Comparison of ENCODE assay signal across 30 mouse cellular contexts in the genomic region with DNA sequence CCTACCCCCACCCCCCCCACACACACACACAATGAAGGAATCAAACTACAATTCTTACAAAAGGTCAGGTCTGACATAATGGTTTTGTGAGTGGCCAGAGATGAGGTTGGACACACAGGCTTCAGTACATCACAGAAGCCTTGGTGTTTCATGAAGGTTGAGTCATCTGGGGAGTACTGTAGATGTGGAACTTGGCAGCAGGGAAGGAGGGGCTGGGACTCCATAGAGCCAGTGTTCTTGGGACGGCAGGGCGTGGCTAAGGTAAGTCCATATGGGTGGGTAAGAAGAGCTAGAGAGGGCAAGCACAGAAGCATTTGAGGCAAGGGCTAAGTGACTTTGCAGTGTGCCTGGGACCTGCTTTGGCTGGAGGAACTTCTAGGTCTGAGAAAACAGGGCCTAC. TPM values are rescaled to one million over a fixed set of nuclear protein-coding genes. Genes with fewer than 3 reads are reported as not detected.
DNase-seq lines count a peak whose midpoint lies in the region; ATAC-seq and TF ChIP-seq lines count a peak whose summit lies in the region.
"Had no signal": no experiment of that assay in that cellular context is flagged by ENCODE, and none has a peak within 500 bp of the region (broad histone marks: within the 10 kb centered on the region; RNA-seq: fewer than 3 reads in every experiment).

No protein-coding gene starts in this region.

- DNase-seq in adrenal gland, adult 2 months: peak; percentile 42
- DNase-seq in adrenal gland, postnatal 10 days: no peak
- no peak for DNase-seq in lung, postnatal 0 days (ENCODE audit: low spot score)
- DNase-seq in lung, adult 2 months: no peak
- DNase-seq in R1 (ENCODE audit: low read depth, low spot score): peak; percentile 32
- DNase-seq in stomach, postnatal 0 days (ENCODE audit: low spot score): peak; percentile 73
- no peak for DNase-seq in spleen, postnatal 4 days (ENCODE audit: low spot score in 2 of 2)
- DNase-seq in right cerebral cortex, adult 2 months (ENCODE audit: low spot score in 2 of 2): no peak
- DNase-seq: cerebellum, adult 11 months; cerebellum, adult 8-10 months; cerebellum, postnatal 10 days; cerebellum, postnatal 36 days; embryo, embryonic 11 days; gastrocnemius, postnatal 25 days; heart, adult 18-20 months; heart, postnatal 10 days; heart, postnatal 36 days had no signal

- WGBS in lung, postnatal 0 days: 73% methylated on average over 2 of the region's 2 CpGs
- 72% methylated on average over 2 of the region's 2 CpGs for WGBS in lung, adult 2 months
- WGBS in stomach, postnatal 0 days: 53% methylated on average over 2 of the region's 2 CpGs

- no peak overlapping the region for H3K4me3 ChIP-seq in lung, postnatal 0 days (ENCODE audit: low read depth, low read length)
- H3K4me3 ChIP-seq in lung, adult 2 months (replicated peaks; ENCODE audit: extremely low read depth, low read depth, low read length): no peak overlapping the region
- no peak overlapping the region for H3K4me3 ChIP-seq in stomach, postnatal 0 days (ENCODE audit: low read depth, low read length)
- H3K4me3 ChIP-seq: embryonic facial prominence, embryonic 10.5 days; embryonic facial prominence, embryonic 13.5 days; erythroblast, embryonic 14.5 days; forebrain, embryonic 12.5 days; forebrain, embryonic 15.5 days; heart, embryonic 12.5 days; heart, embryonic 15.5 days; hindbrain, embryonic 10.5 days; hindbrain, embryonic 13.5 days; intestine, embryonic 15.5 days had no signal

- no peaks in the 10 kb centered on the region for H3K9me3 ChIP-seq in lung, postnatal 0 days (ENCODE audit: low read length)
- no peaks in the 10 kb centered on the region for H3K9me3 ChIP-seq in stomach, postnatal 0 days (ENCODE audit: control insufficient read depth, low read length)
- H3K9me3 ChIP-seq: embryonic facial prominence, embryonic 10.5 days; embryonic facial prominence, embryonic 13.5 days; forebrain, embryonic 12.5 days; forebrain, embryonic 15.5 days; heart, embryonic 12.5 days; heart, embryonic 15.5 days; hindbrain, embryonic 10.5 days; hindbrain, embryonic 13.5 days; intestine, embryonic 15.5 days had no signal

- H3K27ac ChIP-seq in lung, postnatal 0 days (ENCODE audit: low read length): no peak overlapping the region
- H3K27ac ChIP-seq in stomach, postnatal 0 days (replicated peaks): no peak overlapping the region; the same call in 1 of the 2 replicates
- H3K27ac ChIP-seq: embryonic facial prominence, embryonic 10.5 days; embryonic facial prominence, embryonic 13.5 days; forebrain, embryonic 12.5 days; forebrain, embryonic 15.5 days; heart, embryonic 15.5 days; hindbrain, embryonic 10.5 days; hindbrain, embryonic 13.5 days; intestine, embryonic 15.5 days had no signal

- no peak overlapping the region for H3K9ac ChIP-seq in lung, postnatal 0 days (replicated peaks; ENCODE audit: low read depth)
- H3K9ac ChIP-seq in stomach, postnatal 0 days (ENCODE audit: low read length): no peak overlapping the region
- H3K9ac ChIP-seq: embryonic facial prominence, embryonic 13.5 days; forebrain, embryonic 12.5 days; forebrain, embryonic 15.5 days; heart, embryonic 12.5 days; heart, embryonic 15.5 days; hindbrain, embryonic 13.5 days; intestine, embryonic 15.5 days had no signal

- H3K36me3 ChIP-seq in lung, postnatal 0 days (ENCODE audit: insufficient read depth, low read length): peaks cover 30% of the 10 kb centered on the region
- H3K36me3 ChIP-seq in stomach, postnatal 0 days (ENCODE audit: control insufficient read depth, insufficient read depth, low read length): peaks cover 12% of the 10 kb centered on the region; the same call in 1 of the 2 replicates

- no peak for TF ChIP-seq EP300 in lung, postnatal 0 days (IDR thresholded peaks at IDR 0.05)
- no peak for TF ChIP-seq EP300 in stomach, postnatal 0 days (optimal IDR thresholded peaks at IDR 0.05)

- no peak for TF ChIP-seq CTCF in lung, postnatal 0 days (IDR thresholded peaks at IDR 0.05)
- TF ChIP-seq CTCF in lung, adult 2 months (IDR thresholded peaks at IDR 0.05; ENCODE audit: insufficient read depth, low read length): no peak
- no peak for TF ChIP-seq CTCF in stomach, postnatal 0 days (IDR thresholded peaks at IDR 0.05; ENCODE audit: low read depth)

- ATAC-seq in lung, postnatal 0 days: peak; percentile 19
- ATAC-seq in stomach, postnatal 0 days (ENCODE audit: low FRiP score, low TSS enrichment): peak; percentile 82
- ATAC-seq: CD4-positive, CD25-positive, alpha-beta regulatory T cell, adult 4 months; forebrain, embryonic 15.5 days; hindbrain, embryonic 16.5 days; intestine, embryonic 15.5 days; Patski had no signal

- H3K4me1 ChIP-seq in lung, postnatal 0 days (ENCODE audit: insufficient read depth, low read depth, low read length): peaks cover 5% of the 10 kb centered on the region; the same call in 1 of the 2 replicates
- H3K4me1 ChIP-seq in lung, adult 2 months (ENCODE audit: control insufficient read depth, insufficient read depth, low read length): peaks cover under 1% of the 10 kb centered on the region; the same call in 1 of the 2 replicates
- H3K4me1 ChIP-seq in stomach, postnatal 0 days (replicated peaks; ENCODE audit: control insufficient read depth, insufficient read depth): 0 out of 2 replicates have a peak, but pooled peaks cover 2% of the 10 kb centered on the region
- H3K4me1 ChIP-seq: intestine, embryonic 15.5 days had no signal

- no peaks in the 10 kb centered on the region for H3K27me3 ChIP-seq in lung, postnatal 0 days (replicated peaks; ENCODE audit: insufficient read depth, low read length)
- H3K27me3 ChIP-seq in stomach, postnatal 0 days (ENCODE audit: control insufficient read depth, insufficient read depth, low read length): no peaks in the 10 kb centered on the region
- H3K27me3 ChIP-seq: embryonic facial prominence, embryonic 13.5 days; forebrain, embryonic 12.5 days; forebrain, embryonic 15.5 days; heart, embryonic 12.5 days; heart, embryonic 15.5 days; hindbrain, embryonic 13.5 days; intestine, embryonic 15.5 days; Patski had no signal

- H3K4me2 ChIP-seq in lung, postnatal 0 days (replicated peaks; ENCODE audit: low read depth, low read length): no peak overlapping the region
- no peak overlapping the region for H3K4me2 ChIP-seq in stomach, postnatal 0 days (replicated peaks; ENCODE audit: low read depth)
- H3K4me2 ChIP-seq: embryonic facial prominence, embryonic 13.5 days; forebrain, embryonic 12.5 days; forebrain, embryonic 15.5 days; heart, embryonic 12.5 days; heart, embryonic 15.5 days; hindbrain, embryonic 13.5 days; intestine, embryonic 15.5 days had no signal

- TF ChIP-seq POLR2A in lung, adult 2 months (IDR thresholded peaks at IDR 0.05; ENCODE audit: borderline replicate concordance, extremely low read depth, low read depth, low read length): no peak

RNA-seq across cellular contexts. Expression of gene Retsat, which starts 5.8 kb away (rescaled TPM):
- total RNA-seq in adrenal gland, adult 2 months (2021): 100 to 1,000 TPM; 390 to 465 TPM
- polyA plus RNA-seq in adrenal gland, adult 2 months (2012; rRNA removed): 96.6 and 123 TPM in 2 replicates
- total RNA-seq in adrenal gland, postnatal 10 days (2021): 100 to 1,000 TPM; 359 to 375 TPM
- polyA plus RNA-seq in lung, postnatal 0 days (2015; fragmentation: Nextera tagmentation; extraction: Ambion mirVana): 38.9 and 42.7 TPM in 2 replicates
- 27.7 and 38.8 TPM in 2 replicates for polyA plus RNA-seq in lung, adult 2 months (2012; rRNA removed)
- polyA plus RNA-seq in stomach, postnatal 0 days (2015; fragmentation: Nextera tagmentation; extraction: Ambion mirVana): 54.1 TPM in 2 replicates

RNA-seq across cellular contexts. Expression of gene Elmod3, which starts 5.9 kb away (rescaled TPM):
- 10 to 100 TPM; 12.9 to 25.6 TPM for total RNA-seq in adrenal gland, adult 2 months (2021)
- polyA plus RNA-seq in adrenal gland, adult 2 months (2012; rRNA removed): 25.5 and 29.3 TPM in 2 replicates
- total RNA-seq in adrenal gland, postnatal 10 days (2021): 10 to 100 TPM; 13.3 to 15.8 TPM
- 15.9 and 19.7 TPM in 2 replicates for polyA plus RNA-seq in lung, postnatal 0 days (2015; fragmentation: Nextera tagmentation; extraction: Ambion mirVana)
- 17.6 and 24.2 TPM in 2 replicates for polyA plus RNA-seq in lung, adult 2 months (2012; rRNA removed)
- 13.3 and 15.8 TPM in 2 replicates for polyA plus RNA-seq in stomach, postnatal 0 days (2015; fragmentation: Nextera tagmentation; extraction: Ambion mirVana)

RNA-seq across cellular contexts. Expression of gene Tgoln1, which starts 12.7 kb away (rescaled TPM):
- total RNA-seq in adrenal gland, adult 2 months (2021): 100 to 1,000 TPM; 241 to 274 TPM
- polyA plus RNA-seq in adrenal gland, adult 2 months (2012; rRNA removed): 38.9 and 46.0 TPM in 2 replicates
- 100 to 1,000 TPM in 1 of 2 experiments, 10 to 100 TPM in 1; 92.7 to 121 TPM for total RNA-seq in adrenal gland, postnatal 10 days (2021)
- 120 and 155 TPM in 2 replicates for polyA plus RNA-seq in lung, postnatal 0 days (2015; fragmentation: Nextera tagmentation; extraction: Ambion mirVana)
- polyA plus RNA-seq in lung, adult 2 months (2012; rRNA removed): 60.0 and 72.4 TPM in 2 replicates
- polyA plus RNA-seq in stomach, postnatal 0 days (2015; fragmentation: Nextera tagmentation; extraction: Ambion mirVana): 37.2 and 37.7 TPM in 2 replicates

RNA-seq across cellular contexts. Expression of gene Capg, which starts 59.9 kb away (rescaled TPM):
- total RNA-seq in adrenal gland, adult 2 months (2021): 10 to 100 TPM; 32.2 to 56.3 TPM
- 38.9 and 41.9 TPM in 2 replicates for polyA plus RNA-seq in adrenal gland, adult 2 months (2012; rRNA removed)
- total RNA-seq in adrenal gland, postnatal 10 days (2021): 10 to 100 TPM; 28.1 to 33.5 TPM
- 136 and 148 TPM in 2 replicates for polyA plus RNA-seq in lung, postnatal 0 days (2015; fragmentation: Nextera tagmentation; extraction: Ambion mirVana)
- polyA plus RNA-seq in lung, adult 2 months (2012; rRNA removed): 67.6 and 67.8 TPM in 2 replicates
- polyA plus RNA-seq in stomach, postnatal 0 days (2015; fragmentation: Nextera tagmentation; extraction: Ambion mirVana): 120 and 130 TPM in 2 replicates

Comparison
In these comparisons a context has a peak if more than half of its experiments do, and no peak if none do; other contexts are left out.
1. DNase-seq: peak in adrenal gland, adult 2 months (single experiment), R1 (single experiment) and stomach, postnatal 0 days (single experiment); none in adrenal gland, postnatal 10 days (single experiment), lung, postnatal 0 days (single experiment), lung, adult 2 months (single experiment), spleen, postnatal 4 days (0 of 2) and right cerebral cortex, adult 2 months (0 of 2).